Mouse (Mus musculus) adrenal gland, postnatal 4 days (tissue): ENCODE results near the gene Tmem208. TPM values are rescaled to one million over a fixed set of nuclear protein-coding genes. Genes with fewer than 3 reads are reported as not detected.

Experiments
- DNase-seq, 2 experiments: peaks; one replicate each; pipeline ENCODE4 v3.0.0; 2021 to 2022; ENCODE audit warnings: low spot score in 2 of 2, mixed read lengths in 2 of 2
- total RNA-seq, 2 experiments: library from RNA; stranded (reverse); gene quantifications; 2 replicates each; pipeline ENCODE4 v1.2.3; 2021

Tmem208 gene
- total RNA-seq, 2 experiments from 2014 or later: 48.5 to 49.2 TPM

GRCm38 (mm10) chr8:105318662-105319190 lies 7.4 kb upstream of the Tmem208 start:
- DNase-seq: no peak

DNA sequence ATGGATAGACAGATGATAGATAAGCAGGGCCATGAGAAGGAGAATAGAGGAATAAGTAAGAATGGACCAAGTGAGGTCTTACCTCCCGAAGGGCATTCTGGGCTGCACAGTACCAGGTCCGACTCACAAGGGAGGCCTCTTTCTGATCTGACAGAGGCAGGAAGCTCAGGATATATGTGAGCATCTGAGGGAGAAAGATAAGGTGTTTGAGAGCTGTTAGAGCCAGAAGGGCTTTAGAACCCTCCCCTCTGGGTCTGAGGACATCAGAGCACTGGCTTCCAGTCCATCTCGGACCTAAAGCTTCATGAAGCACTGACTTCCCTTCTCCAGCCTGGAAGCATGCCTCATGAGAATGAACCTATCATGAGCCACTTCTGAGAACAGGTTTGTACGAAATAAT lies 3.0 kb upstream of the Tmem208 start:
- DNase-seq: no peak

- DNase-seq: no peak
Measured at GRCm38 (mm10) chr8:105325641-105326093, 487 bp upstream of the Tmem208 start.

DNA sequence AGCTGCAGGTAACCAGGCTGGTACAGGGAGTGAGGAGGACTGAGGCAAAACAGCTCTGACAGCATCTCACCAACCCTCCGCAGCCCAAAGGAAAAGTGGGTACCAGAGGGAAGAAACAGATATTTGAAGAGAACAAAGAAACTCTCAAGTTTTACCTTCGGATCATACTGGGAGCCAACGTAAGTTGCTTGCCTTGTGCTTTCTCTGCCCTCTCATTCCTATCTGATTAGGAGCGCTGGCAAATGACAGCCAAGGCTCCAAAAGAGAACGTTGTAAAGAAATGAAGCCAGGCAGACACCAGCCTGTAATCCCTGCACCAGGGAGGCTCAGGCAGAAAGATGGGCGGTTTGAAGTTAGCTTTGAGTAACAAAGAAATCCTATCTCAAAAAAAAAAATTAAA lies 814 bp downstream of the Tmem208 start:
- no peak for DNase-seq

GRCm38 (mm10) chr8:105330325-105330724 lies 4.2 kb downstream of the Tmem208 start:
- DNase-seq: no peak

DNA sequence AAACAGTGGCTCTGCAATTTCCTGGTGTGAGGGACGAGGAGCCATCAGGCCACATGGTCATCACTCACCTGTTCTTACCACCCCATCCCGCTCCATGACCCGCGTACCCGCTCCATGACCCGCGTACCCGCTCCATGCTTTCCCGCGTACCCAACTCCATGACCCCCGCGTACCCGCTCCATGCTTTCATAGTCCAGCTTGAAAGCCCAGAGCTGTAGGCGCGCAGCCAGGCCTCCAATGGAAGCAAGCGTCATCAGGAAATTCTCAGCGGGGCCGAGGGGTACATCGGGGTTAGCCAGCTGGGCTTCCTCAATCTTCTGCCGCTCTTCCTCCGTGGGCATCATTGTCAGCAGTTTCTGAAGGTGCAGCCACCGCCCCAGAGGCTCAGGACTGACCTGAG lies 5.3 kb downstream of the Tmem208 start:
- no peak for DNase-seq

DNA sequence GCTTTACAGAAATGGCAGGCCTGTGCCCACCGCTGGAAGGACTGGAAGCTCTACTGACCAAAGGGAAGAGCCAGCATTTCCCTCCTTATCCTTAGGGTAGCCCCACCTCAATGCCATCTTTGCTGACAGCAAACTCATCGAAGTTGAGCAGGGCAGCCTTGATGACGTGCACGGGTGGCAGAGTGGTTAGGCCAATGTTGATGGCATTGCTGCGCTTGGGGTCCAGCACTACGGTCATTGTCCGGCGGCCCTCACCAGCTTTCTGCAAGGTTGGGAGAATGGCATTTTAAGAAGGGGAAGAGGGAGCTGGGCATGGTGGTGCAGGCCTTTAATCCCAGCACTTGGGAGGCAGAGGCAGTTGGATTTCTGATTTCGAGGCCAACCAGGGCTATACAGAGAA lies 5.8 kb downstream of the Tmem208 start:
- DNase-seq: no peak

DNA sequence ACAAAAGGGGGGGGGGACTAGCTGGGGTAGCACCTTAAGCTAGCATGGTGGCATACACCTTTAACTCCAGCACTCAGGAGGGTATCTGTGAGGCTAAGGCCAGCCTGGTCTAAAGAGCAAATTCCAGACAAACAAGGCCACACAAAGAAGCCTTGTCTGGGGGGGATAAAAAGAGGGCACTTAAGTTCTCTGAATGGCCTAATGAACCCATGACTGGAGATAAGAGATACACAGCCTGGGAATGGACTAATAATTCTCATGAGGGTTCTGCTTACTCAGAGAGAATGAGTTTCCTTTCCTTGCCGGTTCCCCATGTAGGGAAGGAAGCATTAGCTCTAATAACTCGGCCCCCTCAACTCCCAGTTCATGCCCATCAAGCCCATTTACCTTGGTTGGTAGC lies 6.4 kb downstream of the Tmem208 start:
- DNase-seq: no peak

DNA sequence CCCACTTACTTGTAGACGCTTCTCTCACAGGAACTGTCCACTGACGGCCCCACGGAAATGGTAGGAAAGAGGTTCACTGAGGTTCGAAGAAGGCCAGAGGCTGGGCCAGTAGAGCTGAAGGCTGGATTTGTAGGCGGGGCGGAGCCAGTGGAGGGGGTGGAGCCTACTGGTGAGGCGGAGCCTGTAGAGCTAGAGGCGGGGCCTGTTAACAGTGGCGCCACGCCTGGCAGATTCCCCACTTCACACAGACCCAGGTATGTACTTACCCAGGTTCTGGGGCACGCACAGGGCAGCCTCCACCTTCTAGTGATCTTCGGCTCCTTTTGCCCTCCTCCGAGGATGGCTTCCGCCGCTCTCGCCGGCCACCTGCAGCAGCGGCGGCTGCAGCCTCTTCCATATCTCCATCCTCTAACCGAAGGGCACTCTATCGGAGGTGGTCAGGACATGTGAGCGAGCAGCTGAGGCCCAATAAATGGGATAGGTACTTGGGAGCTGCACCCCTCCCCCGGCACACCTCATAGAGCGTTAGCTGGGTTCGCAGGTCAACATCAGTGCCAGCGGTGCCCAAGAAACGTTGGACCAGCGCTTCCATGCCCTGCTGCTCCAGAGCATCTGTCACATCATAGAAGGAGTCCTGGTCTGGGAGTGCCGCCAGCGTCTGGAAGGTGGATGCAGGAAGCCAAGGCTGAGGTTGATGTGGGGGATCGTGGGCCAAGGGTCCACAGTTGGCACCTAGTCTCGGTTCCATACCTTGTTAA lies 10.4 kb downstream of the Tmem208 start:
- DNase-seq: no peak

DNA sequence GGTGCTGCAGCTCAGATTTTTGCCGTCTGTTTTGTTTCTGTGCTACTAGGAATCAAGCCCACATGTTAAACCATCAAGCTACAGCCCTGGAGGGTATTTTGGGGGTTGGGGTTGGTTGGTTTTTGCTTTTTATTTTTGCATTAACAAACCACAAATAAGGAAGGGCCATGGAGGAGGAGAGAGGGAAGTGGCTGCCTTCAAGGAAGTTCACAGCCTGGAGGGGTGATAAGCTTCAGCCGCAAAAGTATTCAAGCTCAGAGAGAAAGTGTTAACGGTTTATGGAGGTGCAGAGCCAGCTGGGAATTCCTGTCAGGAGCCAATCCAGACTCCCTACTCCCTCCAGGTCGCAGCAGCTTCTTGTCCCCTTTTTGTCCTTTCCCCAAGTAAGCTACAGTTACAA lies 12.8 kb downstream of the Tmem208 start:
- DNase-seq: no peak

GRCm38 (mm10) chr8:105339886-105340635 lies 13.9 kb downstream of the Tmem208 start:
- DNase-seq: no peak

- DNase-seq: no peak
Measured at GRCm38 (mm10) chr8:105341399-105341798, 15.2 kb downstream of the Tmem208 start.

- DNase-seq: no peak
Measured at GRCm38 (mm10) chr8:105342768-105343167, 16.6 kb downstream of the Tmem208 start.

DNA sequence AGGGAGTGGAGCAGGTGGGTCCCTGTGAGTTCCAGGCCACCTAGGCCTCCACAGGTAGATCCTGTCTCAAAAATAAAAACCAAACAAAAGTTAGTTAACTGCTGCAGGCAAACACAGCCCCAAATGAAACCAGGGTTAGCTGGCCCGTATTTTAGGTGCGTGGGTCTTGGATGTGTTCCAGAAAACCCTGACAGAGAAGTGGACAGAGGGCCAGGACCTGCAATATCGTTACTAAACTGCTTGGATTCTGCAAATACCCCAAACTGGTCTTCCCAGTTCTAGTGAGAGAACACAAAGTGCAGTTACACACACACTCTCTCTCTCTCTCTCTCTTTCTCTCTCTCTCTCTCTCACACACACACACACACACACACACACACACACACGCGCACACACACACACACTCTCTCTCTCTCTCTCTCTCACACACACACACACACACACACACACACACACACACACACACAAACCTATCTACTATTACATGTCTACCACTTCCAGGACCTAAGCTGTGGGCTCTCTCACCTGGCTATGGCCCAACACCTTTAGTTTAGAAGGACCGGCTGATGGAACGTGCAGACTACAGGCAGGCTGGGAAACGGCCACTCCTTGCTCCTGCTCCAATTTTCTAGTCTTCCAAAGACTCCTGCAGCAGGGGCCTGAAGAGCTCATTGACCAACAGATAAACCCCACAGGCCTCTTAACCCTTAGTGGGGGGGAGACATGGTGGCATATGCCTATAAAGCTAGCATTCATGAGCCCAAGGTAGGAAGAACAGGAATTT lies 17.8 kb downstream of the Tmem208 start:
- DNase-seq: no peak

GRCm38 (mm10) chr8:105345061-105345975 lies 19.2 kb downstream of the Tmem208 start:
- DNase-seq: no peak

- DNase-seq: no peak
Measured at GRCm38 (mm10) chr8:105346611-105347427, 20.7 kb downstream of the Tmem208 start.

GRCm38 (mm10) chr8:105347428-105348221 lies 21.5 kb downstream of the Tmem208 start, which contains the start of gene Fhod1:
Gene Fhod1, minus strand, starts transcription at chr8:105347953.
- DNase-seq: peak; percentile 79 to 88

- DNase-seq: no peak
Measured at GRCm38 (mm10) chr8:105348450-105349095, 22.4 kb downstream of the Tmem208 start, which contains the start of gene Slc9a5. Gene Slc9a5, plus strand, starts transcription at chr8:105348843.
